Mouse (Mus musculus) erythroid progenitor cell, adult 5-6 weeks (primary cell): ENCODE results near the gene Ccnd3. TPM values are rescaled to one million over a fixed set of nuclear protein-coding genes. Genes with fewer than 3 reads are reported as not detected.

Experiments used
- ATAC-seq: replicated peaks from 2 replicates; pipeline ENCODE4 v1.8.0; 2016; ENCODE audit warnings: moderate number of reproducible peaks, mild to moderate bottlenecking, moderate TSS enrichment, inconsistent platforms; ENCODE audit not compliant: poor library complexity, low FRiP score, severe bottlenecking
- total RNA-seq, 2 experiments: library from RNA; stranded (forward) in 1 of 2; stranded (reverse) in 1 of 2; fragments of 150-400 nt in 1 of 2; fragments of 186-747, 209-891 nt in 1 of 2; gene quantifications; 2 replicates each; pipeline versions ENCODE4 v1.2.3 to v1.2.4; 2015 to 2017; ENCODE audit warnings: low replicate concordance in 2 of 2

The Ccnd3 gene
- total RNA-seq, 2 experiments from 2014 or later, result 181 to 360 TPM

DNA sequence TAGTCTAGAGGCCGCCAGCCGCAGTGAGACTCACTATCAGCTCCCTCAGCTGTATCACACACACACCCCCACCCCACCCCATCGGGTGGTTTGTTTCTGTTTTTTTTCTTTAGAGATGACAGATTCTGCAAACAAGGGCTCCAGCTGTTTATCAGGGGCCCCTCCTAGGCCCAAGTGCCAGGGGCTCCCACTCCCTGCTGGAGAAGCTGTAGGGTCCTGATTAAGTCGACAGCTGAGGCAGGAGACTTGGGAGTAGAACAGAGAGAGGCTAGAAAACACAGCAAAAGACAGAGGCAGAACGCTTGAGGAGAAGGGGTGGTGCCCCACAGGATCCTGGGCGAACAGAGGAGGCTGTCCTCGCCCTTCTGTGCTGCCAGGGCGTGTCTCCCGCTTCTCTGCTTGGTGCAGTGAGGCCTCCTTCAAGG is 31.0 kb downstream of the Ccnd3 start:
- ATAC-seq, result peak; percentile 89

DNA sequence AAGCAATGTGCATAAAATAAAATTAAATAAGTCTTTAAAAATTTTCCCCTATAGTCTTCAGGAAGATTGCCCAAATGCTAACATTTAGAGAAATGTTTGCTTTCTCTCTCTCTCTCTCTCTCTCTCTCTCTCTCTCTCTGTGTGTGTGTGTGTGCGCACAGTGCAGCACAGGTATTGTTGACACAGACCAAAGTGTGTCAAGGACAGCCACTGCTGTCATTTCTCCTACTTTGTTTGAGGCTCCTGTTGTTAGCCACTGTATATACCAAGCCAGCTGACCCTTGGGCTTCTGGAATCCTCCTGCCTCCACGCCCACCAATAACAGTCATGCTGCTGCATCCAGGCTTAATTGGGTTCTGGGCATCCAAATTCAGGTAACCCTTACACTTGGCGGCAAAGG is 33.2 kb downstream of the Ccnd3 start:
- ATAC-seq, result no peak

DNA sequence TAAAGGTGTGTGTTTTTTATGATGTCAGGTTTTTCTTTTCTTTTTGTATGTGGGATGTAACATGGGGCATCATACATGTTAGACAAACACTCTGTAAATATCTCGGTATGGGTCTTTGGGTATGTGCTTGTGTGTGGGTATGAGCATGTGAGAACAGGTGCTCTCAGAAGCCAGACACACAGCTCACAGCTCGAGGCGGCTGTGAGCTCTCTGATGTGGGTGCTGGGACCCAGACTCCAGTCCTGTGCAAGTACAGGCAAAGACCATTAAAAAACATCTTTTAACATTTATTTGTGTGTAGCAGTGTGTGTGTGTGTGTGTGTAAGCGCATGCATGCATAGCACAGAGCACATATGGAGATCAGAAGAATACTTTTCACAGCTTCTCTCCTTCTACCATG is 34.3 kb downstream of the Ccnd3 start:
- no peak for ATAC-seq

DNA sequence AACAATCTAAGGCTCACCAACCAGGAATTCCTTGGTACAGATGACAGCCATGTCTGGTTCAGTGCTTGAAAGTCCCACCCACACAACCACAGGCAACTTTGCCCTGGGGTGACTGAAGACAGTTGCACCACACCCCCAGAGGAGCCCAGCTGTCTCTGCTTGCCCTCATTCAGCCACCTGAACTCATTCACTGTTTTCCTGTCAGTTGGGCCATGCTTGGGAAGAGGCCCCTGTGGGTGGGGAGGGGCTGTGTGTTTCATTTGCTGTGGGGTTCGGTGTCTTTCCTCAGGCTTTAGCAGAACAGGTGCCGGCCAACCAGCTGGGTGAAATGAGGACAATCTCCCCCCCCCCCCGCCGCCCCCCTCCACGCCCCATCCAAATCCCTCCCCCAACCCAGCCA is 37.2 kb downstream of the Ccnd3 start:
- 0 out of 2 replicates have a peak, but pooled peaks have one; percentile 39 for ATAC-seq

DNA sequence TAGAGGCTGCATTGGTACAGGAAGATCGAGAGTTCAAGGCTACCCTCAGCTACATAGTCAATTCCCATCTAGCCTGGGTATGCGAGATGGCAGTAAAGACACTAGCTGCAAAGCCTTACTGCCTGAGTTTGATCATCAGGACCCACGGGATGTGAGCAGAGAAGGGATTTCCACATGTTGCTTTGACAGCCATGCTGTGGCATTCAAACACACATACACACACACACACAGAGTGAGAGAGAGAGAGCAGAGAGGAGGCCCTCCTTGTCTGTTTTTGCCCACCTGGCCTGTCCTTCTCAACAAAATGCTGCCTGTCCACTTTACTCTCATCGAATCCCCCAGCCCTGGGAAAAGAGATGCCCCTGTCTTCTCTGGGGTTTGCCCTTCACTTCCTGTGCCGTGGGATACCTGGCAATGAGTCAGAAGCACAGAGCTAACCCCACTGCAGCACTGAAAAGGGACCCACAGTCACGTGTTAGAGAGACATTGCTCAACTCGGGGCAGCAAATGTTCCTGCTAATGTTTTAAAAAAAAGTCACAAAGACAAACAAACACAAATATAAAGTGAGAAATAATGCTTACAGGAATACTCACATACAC is 38.3 kb downstream of the Ccnd3 start:
- no peak for ATAC-seq

DNA sequence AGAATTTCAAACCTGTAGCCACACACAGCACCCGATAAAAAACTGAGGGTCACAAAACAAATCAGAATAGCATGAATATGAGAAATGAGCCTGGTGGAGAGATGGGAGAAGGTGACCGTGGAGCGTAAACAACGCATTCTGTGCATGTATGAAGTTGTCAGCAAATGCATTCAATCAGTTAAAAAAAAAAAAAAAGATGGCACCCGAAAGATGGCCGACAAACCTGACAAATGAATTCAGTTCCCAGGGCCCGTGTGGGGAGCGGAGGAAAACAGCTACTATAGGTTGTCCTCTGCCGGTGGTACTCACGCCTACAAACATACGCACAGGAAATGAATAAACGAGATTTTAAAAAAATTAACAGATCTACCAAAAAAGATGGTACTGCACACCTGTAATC is 40.3 kb downstream of the Ccnd3 start:
- ATAC-seq, result no peak

DNA sequence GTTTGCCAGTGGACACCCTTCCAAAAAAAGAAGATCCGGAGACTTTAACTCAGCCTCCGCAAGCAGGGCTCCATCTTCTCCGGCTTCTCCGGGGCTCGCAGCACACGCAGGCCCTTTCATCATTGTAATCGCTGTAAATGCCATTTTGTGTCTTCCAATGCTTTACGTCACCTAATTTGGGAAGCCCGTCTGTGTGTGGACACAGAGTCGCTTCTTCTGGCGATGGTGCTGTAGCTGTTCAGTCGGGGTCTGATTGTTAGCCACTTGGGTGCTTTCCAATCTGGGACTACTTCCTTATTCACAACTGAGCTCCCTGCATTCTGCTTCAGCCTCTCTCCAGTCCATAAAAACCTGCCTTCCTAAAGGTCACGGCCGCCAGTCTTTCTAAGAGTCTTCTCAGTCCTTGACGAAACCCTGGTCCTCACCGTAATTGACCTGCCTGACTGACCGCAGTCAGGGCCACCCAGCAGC is 41.0 kb downstream of the Ccnd3 start:
- ATAC-seq, result no peak

DNA sequence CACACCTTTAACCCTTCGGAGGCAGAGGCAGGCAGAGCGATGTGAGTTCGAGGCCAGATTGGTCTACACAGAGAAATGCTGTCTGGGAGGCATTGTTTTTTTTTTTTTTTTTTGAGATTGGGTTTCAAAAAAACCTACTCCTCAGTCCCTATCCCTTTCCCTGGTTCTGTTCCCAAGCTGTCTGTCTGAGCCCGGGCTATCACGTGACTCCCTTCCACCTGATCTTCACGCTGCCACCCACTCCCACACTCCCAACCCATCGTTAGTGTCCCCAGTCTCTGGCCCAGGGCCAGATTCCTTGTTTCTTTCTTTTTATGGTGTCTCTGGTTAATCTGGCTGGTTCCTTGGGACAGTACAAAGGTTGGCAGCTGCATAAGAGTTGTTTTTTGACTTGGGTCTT is 46.2 kb downstream of the Ccnd3 start:
- ATAC-seq, result no peak

DNA sequence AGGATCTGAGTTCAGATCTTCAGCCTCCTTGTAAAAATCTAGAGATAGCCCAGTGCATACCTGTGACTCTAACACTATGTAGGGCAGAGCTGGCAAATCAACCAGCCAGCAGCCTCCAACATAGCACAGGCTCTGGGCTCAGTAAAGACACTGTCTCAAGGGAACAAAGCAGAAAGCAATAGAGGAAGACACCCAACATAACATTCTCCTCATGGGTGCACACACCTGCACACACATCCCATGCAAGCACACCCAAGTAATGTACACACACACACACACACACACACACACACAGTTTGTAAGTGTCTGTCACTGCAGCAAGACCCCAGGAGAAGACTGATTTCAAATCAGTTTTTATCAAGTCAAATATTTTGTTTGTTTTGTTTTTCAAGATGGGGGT is 48.1 kb downstream of the Ccnd3 start:
- ATAC-seq, result no peak

DNA sequence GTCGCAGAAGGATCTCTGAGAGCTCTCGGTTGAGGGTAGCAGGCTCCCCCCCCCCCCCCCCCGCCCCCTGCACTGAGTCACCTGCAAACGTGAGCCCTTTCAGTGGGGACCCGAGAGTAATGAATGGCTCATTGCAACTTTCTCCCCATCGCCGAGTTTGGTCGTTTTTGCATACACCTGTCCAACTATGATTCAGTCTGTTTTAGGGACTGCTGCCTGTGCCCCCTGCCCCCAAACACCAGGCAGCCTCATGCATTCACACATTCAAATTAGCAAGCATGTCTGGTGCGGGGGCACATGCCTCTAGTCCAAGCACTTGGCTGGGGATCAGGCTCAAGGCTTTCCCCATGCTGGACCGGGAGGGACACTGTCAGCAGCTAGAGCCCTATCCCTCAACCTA is 49.8 kb downstream of the Ccnd3 start:
- ATAC-seq, result no peak

DNA sequence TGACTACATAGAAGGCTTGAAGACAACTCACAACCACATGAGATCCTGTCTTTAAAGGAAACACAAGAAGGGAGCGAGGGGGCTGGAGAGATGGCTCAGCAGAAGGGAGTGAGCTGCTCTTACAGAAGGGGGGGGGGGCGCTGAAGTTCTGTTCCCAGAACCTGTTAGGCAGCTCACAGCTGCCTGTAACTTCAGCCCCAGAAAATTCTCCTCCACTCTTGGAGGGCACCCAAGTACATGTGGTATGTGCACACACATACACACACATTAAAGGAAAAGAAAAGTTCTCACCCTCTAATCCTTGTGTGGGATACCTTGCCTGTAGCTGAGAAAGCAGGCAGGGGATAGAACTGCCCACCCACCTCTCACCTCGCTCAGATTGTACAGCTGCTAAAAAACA is 52.3 kb downstream of the Ccnd3 start:
- ATAC-seq, result no peak

DNA sequence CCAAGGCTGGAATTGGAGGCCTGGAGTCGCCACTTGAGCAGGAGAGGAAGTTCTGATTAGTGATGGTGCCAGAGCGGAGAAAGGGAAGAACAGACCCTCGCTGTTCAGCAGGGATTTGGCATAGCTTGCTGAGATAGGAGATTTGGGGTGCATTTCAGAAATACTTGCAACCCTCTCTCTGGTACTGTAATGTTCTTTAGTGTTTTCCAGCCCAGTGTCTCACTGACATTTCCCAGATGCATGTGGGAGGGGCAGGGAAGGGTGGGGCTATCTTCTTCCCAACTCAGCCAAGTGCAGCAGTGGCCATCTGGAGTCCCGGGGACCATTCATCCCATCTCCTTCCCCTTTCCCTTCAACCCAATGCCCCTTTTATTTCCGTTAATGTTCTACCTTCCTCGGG is 54.9 kb downstream of the Ccnd3 start:
- no peak for ATAC-seq

DNA sequence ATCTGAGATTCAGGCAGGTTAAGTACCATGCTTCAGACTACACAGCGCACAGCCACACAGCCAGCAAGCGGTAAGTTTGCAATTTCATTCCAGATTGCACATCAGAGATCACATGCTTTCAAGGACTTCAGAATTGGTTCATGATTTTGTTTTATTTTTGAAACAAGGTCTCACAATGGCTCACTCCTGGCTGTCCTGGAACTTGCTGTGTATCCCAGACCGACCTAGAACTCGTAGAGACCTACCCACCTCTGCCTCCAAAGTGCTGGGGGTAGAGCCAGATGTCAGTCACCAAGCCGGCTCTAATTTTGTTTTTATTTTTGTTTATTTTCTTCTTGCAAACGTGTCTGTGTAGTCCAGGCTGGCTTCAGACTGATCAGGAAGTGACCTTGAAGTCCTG is 58.0 kb downstream of the Ccnd3 start:
- ATAC-seq, result no peak

DNA sequence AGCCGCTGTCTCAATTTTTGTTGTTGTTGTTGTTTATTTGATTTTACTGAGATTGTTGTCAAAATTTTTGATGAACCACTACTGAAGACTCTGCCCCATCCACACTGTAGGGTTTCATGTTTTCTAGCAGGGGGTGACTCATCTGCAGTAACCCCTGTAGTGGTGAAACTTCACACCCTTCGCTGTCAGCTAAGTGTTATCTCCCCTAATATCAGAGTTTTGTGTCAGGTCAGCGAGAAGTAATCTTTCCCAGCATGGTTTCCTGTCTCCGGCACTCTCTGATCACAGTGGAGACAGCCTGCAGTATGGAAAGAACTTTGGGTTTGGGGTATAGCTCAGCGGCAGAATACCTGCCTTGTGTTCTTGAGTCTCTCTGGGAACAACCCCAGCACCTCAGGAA is 59.8 kb downstream of the Ccnd3 start:
- ATAC-seq, result no peak

DNA sequence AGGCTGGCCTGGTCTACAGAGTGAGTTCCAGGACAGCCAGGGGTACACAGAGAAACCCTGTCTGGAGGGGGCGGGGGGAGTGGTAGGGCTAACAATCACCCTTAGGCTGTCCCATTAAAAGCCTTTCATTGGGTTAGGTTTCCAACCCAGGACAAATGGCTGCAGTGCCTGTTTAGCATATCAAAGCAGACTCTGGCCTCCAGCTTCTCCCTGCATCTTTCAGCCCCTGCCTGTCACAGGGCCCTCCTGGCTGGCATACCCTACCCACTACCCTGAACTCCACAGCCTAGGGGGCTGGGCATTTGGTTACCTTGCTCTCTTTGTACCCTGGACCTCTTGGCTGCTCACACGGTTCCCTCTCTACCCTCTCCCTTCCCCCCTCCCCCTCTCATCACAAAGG is 61.3 kb downstream of the Ccnd3 start:
- no peak for ATAC-seq

DNA sequence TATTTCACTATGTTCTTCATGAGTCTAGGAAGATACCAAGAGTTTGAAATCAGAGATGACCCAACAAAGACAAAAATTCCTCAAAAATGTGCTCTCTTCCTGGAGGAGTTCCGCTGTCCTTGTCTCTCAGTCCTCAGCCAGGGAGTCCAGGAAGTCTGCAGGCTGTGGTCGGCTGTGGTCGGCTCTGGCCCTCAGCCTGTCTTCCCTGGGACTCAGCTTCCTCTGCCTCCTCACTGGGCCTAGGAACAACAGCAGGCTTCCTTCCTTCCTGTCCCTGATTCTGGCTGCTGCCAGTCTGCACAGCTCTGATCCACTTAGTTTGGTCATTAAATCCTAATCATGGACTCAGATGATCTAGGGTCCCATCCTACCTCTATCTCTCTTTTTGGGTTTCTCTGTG is 62.4 kb downstream of the Ccnd3 start:
- no peak for ATAC-seq

DNA sequence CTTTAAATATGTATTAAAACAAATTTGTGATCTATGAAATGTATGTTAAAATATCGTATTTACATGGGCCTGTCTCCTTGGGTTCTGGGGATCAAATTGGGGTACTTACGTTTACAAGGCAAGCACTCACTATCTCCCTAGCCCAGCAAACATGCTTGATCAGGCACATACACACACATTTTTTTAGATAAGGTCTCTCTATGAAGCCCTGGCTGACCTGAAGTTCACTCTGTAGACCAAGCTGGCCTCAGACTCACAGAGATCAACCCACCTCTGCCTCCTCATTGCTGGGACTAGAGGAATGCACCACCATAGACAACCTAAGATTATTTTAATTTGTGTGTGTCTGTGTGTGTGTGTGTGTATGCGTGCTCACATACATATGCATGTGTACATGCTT is 63.5 kb downstream of the Ccnd3 start:
- peak; percentile 90 for ATAC-seq

DNA sequence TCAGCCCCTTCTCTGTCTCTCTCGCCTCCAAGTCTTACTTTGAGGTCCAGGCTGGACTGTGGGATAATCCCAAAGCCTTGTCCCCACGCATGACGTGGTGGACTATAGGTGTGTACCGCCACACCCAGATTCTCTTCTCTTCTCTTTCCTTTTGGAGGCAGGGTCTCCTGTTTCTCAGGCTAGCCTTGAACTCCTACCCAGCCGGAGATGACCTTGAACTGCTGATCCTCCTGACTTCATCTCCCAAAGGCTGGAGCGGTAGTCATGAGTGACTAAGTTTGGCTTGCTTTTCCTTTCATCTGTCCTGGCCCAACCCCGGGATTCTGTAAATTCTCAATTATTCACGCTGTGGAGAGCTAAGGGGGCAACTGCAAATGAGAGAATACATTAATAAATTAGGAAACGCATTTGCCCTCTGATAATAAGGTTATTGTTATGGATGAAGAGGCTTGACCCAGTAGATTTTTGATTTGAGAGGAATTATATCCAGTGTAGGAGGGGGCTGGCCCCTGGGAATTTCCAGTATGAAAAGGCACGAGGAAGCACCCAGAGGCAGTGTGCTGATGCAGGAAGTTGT is 64.2 kb downstream of the Ccnd3 start:
- ATAC-seq, result no peak; the same call in 1 of the 2 replicates

DNA sequence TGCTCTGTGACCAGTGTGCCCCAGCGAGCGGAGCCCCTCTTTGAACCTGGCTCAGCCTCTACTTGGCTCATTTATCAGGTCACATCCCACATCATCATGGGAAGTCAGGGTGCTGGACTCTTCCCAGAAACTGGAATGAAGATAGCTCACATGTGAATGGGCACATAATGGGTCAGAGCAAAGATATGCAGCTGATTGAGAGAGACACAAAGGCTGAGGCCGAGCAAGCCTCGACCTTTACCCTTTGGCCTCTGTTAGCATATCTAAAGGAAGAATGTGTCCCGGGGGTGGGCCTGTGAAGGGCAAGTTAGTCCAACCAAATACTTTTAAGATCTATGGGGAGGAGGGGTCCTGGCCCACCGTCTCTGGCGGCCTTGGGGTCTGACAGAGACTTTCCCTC is 66.8 kb downstream of the Ccnd3 start:
- ATAC-seq, result no peak

DNA sequence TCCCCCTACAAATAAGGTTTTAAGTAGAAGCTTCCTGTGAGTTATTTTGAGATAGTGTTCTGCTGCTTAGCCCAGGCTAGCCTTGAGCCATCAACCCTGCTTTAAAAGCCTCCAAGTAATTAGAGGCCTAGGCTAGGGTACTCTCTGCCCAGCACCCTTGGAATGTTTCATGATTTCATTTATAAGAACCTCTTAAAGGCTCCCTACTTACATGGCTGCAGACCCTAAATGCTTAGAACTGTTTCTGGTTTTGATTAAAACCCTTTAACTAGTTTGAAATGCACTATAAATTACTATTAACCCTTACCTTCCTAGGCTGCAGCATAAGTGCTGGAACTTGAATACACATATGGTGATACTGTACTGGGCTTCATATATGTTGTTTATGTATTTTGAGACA is 67.6 kb downstream of the Ccnd3 start:
- no peak for ATAC-seq

DNA sequence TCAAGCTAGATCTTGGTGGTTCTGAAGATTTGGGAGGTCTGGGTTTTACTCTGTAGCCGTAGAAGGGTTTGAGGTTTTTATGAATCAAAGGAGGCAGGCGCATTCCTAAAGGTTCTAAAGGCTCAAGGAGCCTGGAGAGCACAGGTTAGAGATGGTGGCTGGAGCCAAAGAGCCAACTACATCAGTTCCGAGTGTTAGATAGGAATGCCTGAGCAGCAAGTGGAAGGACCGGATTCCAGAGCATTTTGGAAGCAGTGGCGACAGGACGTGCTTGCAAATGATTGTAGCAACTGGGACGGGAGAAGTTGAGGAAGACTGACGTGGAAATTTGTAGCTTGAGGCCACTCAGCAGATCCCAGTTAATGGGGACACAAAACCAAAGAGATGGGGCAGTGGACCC is 69.2 kb downstream of the Ccnd3 start:
- ATAC-seq, result no peak

DNA sequence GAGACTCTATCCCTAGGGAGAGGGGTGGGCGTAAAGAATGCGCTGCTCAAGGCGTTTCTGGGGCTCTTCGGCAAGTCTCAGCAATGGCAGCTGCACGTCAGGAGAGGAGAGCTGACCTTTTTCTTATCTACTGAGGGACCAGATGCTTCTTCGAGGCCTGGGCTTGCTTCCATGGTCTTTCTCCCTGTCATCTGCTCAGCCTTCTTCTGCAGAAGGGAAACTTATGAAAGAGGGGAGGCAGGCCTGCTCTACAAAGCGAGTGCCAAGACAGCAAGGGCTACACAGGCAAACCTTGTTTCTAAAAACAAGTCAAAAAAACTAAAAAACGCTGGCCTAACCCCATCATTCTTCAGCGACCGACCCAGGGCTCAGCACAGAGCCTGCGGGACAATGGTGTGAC is 70.0 kb downstream of the Ccnd3 start:
- ATAC-seq, result no peak
